Mouse (Mus musculus): ENCODE data around the gene Asf1b.

Gene Asf1b

GRCm38 (mm10) chr8:83955106-83955957 lies at the start of gene Asf1b, which contains the start of gene Gm10644:
TSS of gene Asf1b (plus strand) at chr8:83955507.
TSS of gene Gm10644 (minus strand) at chr8:83955205.
- DNase-seq (ENCODE audit: low read depth in 2 of 2, low spot score in 2 of 2): peak; percentile 94

- no peak for DNase-seq (ENCODE audit: low read depth in 2 of 2, low spot score in 2 of 2)
Observed at GRCm38 (mm10) chr8:83908583-83908982, 46.7 kb upstream of the Asf1b start.

GRCm38 (mm10) chr8:83909311-83909710 lies 46.0 kb upstream of the Asf1b start:
- no peak for DNase-seq (ENCODE audit: low read depth in 2 of 2, low spot score in 2 of 2)

- no peak for DNase-seq (ENCODE audit: low read depth in 2 of 2, low spot score in 2 of 2)
Observed at GRCm38 (mm10) chr8:83911809-83912731, 43.2 kb upstream of the Asf1b start.

GRCm38 (mm10) chr8:83914232-83914631 lies 41.1 kb upstream of the Asf1b start:
- DNase-seq (ENCODE audit: low read depth in 2 of 2, low spot score in 2 of 2): no peak

GRCm38 (mm10) chr8:83914860-83915259 lies 40.4 kb upstream of the Asf1b start:
- no peak for DNase-seq (ENCODE audit: low read depth in 2 of 2, low spot score in 2 of 2)

GRCm38 (mm10) chr8:83916015-83916414 lies 39.3 kb upstream of the Asf1b start:
- no peak for DNase-seq (ENCODE audit: low read depth in 2 of 2, low spot score in 2 of 2)

GRCm38 (mm10) chr8:83917566-83917965 lies 37.7 kb upstream of the Asf1b start:
- no peak for DNase-seq (ENCODE audit: low read depth in 2 of 2, low spot score in 2 of 2)

GRCm38 (mm10) chr8:83921558-83921957 lies 33.7 kb upstream of the Asf1b start:
- DNase-seq (ENCODE audit: low read depth in 2 of 2, low spot score in 2 of 2): peak; percentile 71 to 83

GRCm38 (mm10) chr8:83922727-83923126 lies 32.6 kb upstream of the Asf1b start:
- DNase-seq (ENCODE audit: low read depth in 2 of 2, low spot score in 2 of 2): no peak

- no peak for DNase-seq (ENCODE audit: low read depth in 2 of 2, low spot score in 2 of 2)
Observed at GRCm38 (mm10) chr8:83924585-83924984, 30.7 kb upstream of the Asf1b start.

- DNase-seq (ENCODE audit: low read depth in 2 of 2, low spot score in 2 of 2): no peak
Observed at GRCm38 (mm10) chr8:83926266-83926665, 29.0 kb upstream of the Asf1b start.

GRCm38 (mm10) chr8:83934222-83934621 lies 21.1 kb upstream of the Asf1b start:
- DNase-seq (ENCODE audit: low read depth in 2 of 2, low spot score in 2 of 2): no peak

- DNase-seq (ENCODE audit: low read depth in 2 of 2, low spot score in 2 of 2): no peak
Observed at GRCm38 (mm10) chr8:83934994-83935393, 20.3 kb upstream of the Asf1b start.

GRCm38 (mm10) chr8:83935435-83935834 lies 19.9 kb upstream of the Asf1b start:
- DNase-seq (ENCODE audit: low read depth in 2 of 2, low spot score in 2 of 2): no peak

- DNase-seq (ENCODE audit: low read depth in 2 of 2, low spot score in 2 of 2): no peak
Observed at GRCm38 (mm10) chr8:83937645-83938044, 17.7 kb upstream of the Asf1b start.

GRCm38 (mm10) chr8:83938330-83938729 lies 17.0 kb upstream of the Asf1b start:
- DNase-seq (ENCODE audit: low read depth in 2 of 2, low spot score in 2 of 2): no peak

GRCm38 (mm10) chr8:83941066-83941677 lies 14.1 kb upstream of the Asf1b start:
- no peak for DNase-seq (ENCODE audit: low read depth in 2 of 2, low spot score in 2 of 2)

- DNase-seq (ENCODE audit: low read depth in 2 of 2, low spot score in 2 of 2): no peak
Observed at GRCm38 (mm10) chr8:83942446-83942845, 12.9 kb upstream of the Asf1b start.

- no peak for DNase-seq (ENCODE audit: low read depth in 2 of 2, low spot score in 2 of 2)
Observed at GRCm38 (mm10) chr8:83945540-83945939, 9.8 kb upstream of the Asf1b start.

GRCm38 (mm10) chr8:83954749-83955105 lies 580 bp upstream of the Asf1b start:
- DNase-seq (ENCODE audit: low read depth in 2 of 2, low spot score in 2 of 2): no peak

GRCm38 (mm10) chr8:83955958-83956218 lies 581 bp downstream of the Asf1b start:
- no peak for DNase-seq (ENCODE audit: low read depth in 2 of 2, low spot score in 2 of 2)
